Mouse (Mus musculus): Measurements from ENCODE around the gene Tmem220.

- no peak for TF ChIP-seq POLR2A (IDR thresholded peaks at IDR 0.05; ENCODE audit: control insufficient read depth, extremely low read depth, insufficient read depth, low read length, poor library complexity)
- no peak for TF ChIP-seq CTCF (IDR thresholded peaks at IDR 0.05; ENCODE audit: borderline replicate concordance, control insufficient read depth, extremely low read depth, insufficient read depth, low read length, poor library complexity)
These were observed 11.9 kb downstream of the Tmem220 start for GRCm38 (mm10) chr11:67036892-67037291.
